Comparison of ENCODE assay signal across 8 mouse cellular contexts in the genomic region with DNA sequence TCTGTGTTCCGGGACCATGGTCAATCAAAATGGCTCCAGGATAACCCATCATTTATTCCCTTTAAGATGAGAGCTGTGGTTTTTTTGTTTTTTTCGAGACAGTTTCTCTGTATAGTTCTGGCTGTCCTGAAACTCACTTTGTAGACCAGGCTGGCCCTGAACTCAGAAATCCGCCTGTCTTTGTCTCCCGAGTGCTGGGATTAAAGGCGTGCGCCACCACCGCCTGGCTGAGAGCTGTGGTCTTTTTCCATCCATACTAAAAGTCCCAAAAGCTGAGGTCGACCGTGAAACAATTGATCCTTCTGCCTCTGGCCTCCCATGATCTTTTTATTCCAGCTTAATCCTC. TPM values are rescaled to one million over a fixed set of nuclear protein-coding genes. Genes with fewer than 3 reads are reported as not detected.
DNase-seq lines count a peak whose midpoint lies in the region; ATAC-seq lines count a peak whose summit lies in the region.

No protein-coding gene starts in this region.

- peak overlapping the region; percentile 60 for H3K4me2 ChIP-seq in lung, embryonic 15.5 days
- H3K4me2 ChIP-seq in embryonic facial prominence, embryonic 11.5 days (ENCODE audit: low read depth, low read length), result peak overlapping the region; percentile 52
- peak overlapping the region; percentile 75 for H3K4me2 ChIP-seq in hindbrain, embryonic 14.5 days (replicated peaks)

- H3K9ac ChIP-seq in lung, embryonic 15.5 days, result peak overlapping the region; percentile 98
- peak overlapping the region; percentile 94 for H3K9ac ChIP-seq in embryonic facial prominence, embryonic 11.5 days (replicated peaks; ENCODE audit: low read length)
- H3K9ac ChIP-seq in hindbrain, embryonic 14.5 days, result peak overlapping the region; percentile 100

- WGBS in lung, embryonic 15.5 days, result 7% methylated on average over 9 of the region's 9 CpGs
- 10% methylated on average over 9 of the region's 9 CpGs for WGBS in embryonic facial prominence, embryonic 11.5 days
- 5% methylated on average over 9 of the region's 9 CpGs for WGBS in hindbrain, embryonic 14.5 days
- 26% methylated on average over 9 of the region's 9 CpGs for WGBS in macrophage (ENCODE audit: missing documents)

- H3K79me2 ChIP-seq in macrophage (ENCODE audit: inconsistent target), result peaks cover 41% of the 10 kb centered on the region

- H3K9me3 ChIP-seq in lung, embryonic 15.5 days, result no peaks in the 10 kb centered on the region
- no peaks in the 10 kb centered on the region for H3K9me3 ChIP-seq in embryonic facial prominence, embryonic 11.5 days (replicated peaks; ENCODE audit: control insufficient read depth, low read length)
- H3K9me3 ChIP-seq in hindbrain, embryonic 14.5 days (ENCODE audit: control insufficient read depth, low read length), result no peaks in the 10 kb centered on the region

- H3K4me3 ChIP-seq in lung, embryonic 15.5 days, result peak overlapping the region; percentile 99
- H3K4me3 ChIP-seq in embryonic facial prominence, embryonic 11.5 days (ENCODE audit: low read depth, low read length), result peak overlapping the region; percentile 82
- peak overlapping the region; percentile 99 for H3K4me3 ChIP-seq in hindbrain, embryonic 14.5 days (replicated peaks; ENCODE audit: low read length)
- peak overlapping the region; percentile 59 for H3K4me3 ChIP-seq in macrophage (ENCODE audit: inconsistent target)

- H3K27me3 ChIP-seq in lung, embryonic 15.5 days, result no peaks in the 10 kb centered on the region
- no peaks in the 10 kb centered on the region for H3K27me3 ChIP-seq in embryonic facial prominence, embryonic 11.5 days (ENCODE audit: control insufficient read depth, insufficient read depth, low read length)
- H3K27me3 ChIP-seq in hindbrain, embryonic 14.5 days (ENCODE audit: control insufficient read depth, insufficient read depth, low read length), result no peaks in the 10 kb centered on the region

- no peak for ATAC-seq in lung, embryonic 15.5 days (ENCODE audit: borderline replicate concordance, extremely low read depth, low FRiP score, low TSS enrichment)
- no peak for ATAC-seq in embryonic facial prominence, embryonic 11.5 days (replicated peaks; ENCODE audit: insufficient number of reproducible peaks, low FRiP score, low TSS enrichment, low read depth)
- ATAC-seq in hindbrain, embryonic 14.5 days (ENCODE audit: low FRiP score), result no peak

- DNase-seq in lung, postnatal 36 days, result no peak
- DNase-seq in embryonic facial prominence, embryonic 11.5 days (ENCODE audit: low spot score), result peak; percentile 40
- DNase-seq in hindbrain, embryonic 14.5 days (ENCODE audit: low spot score), result no peak
- no peak for DNase-seq in right cerebral cortex, adult 2 months (ENCODE audit: low spot score in 2 of 2)
- DNase-seq in right cerebral cortex, postnatal 4 days, result no peak
- DNase-seq in gastrocnemius, postnatal 4 days (ENCODE audit: low spot score in 2 of 2), result no peak

- H3K36me3 ChIP-seq in lung, embryonic 15.5 days, result peaks cover 17% of the 10 kb centered on the region
- no peaks in the 10 kb centered on the region for H3K36me3 ChIP-seq in embryonic facial prominence, embryonic 11.5 days (replicated peaks; ENCODE audit: control insufficient read depth, insufficient read depth, low read depth, low read length)
- peaks cover 23% of the 10 kb centered on the region for H3K36me3 ChIP-seq in hindbrain, embryonic 14.5 days (replicated peaks; ENCODE audit: control insufficient read depth, insufficient read depth)
- peaks cover 19% of the 10 kb centered on the region; the same call in 1 of the 2 replicates for H3K36me3 ChIP-seq in macrophage (ENCODE audit: inconsistent target)

- peak overlapping the region; percentile 100 for H3K27ac ChIP-seq in lung, embryonic 15.5 days
- H3K27ac ChIP-seq in embryonic facial prominence, embryonic 11.5 days (replicated peaks; ENCODE audit: low read depth, low read length), result no peak overlapping the region
- H3K27ac ChIP-seq in hindbrain, embryonic 14.5 days, result peak overlapping the region; percentile 100
- peak overlapping the region; percentile 87 for H3K27ac ChIP-seq in macrophage

- peaks cover 26% of the 10 kb centered on the region for H3K4me1 ChIP-seq in lung, embryonic 15.5 days
- peaks cover 4% of the 10 kb centered on the region; the same call in 1 of the 2 replicates for H3K4me1 ChIP-seq in embryonic facial prominence, embryonic 11.5 days (ENCODE audit: control insufficient read depth, insufficient read depth, low read length)
- peaks cover 26% of the 10 kb centered on the region for H3K4me1 ChIP-seq in hindbrain, embryonic 14.5 days (replicated peaks; ENCODE audit: control insufficient read depth, insufficient read depth, low read length)

RNA-seq across cellular contexts. Expression of gene Ccnl1, which starts 0.8 kb away (rescaled TPM):
- 106 and 116 TPM in 2 replicates for polyA plus RNA-seq in lung, embryonic 15.5 days (2015; fragmentation: Nextera tagmentation; extraction: Ambion mirVana)
- 116 and 125 TPM in 2 replicates for polyA plus RNA-seq in embryonic facial prominence, embryonic 11.5 days (2014; fragmentation: Nextera tagmentation; extraction: Ambion mirVana)
- 73.5 and 77.1 TPM in 2 replicates for polyA plus RNA-seq in hindbrain, embryonic 14.5 days (2014; fragmentation: Nextera tagmentation; extraction: Ambion mirVana)
- 1,000 to 10,000 TPM in 21 of 26 experiments, 100 to 1,000 TPM in 5; 862 to 4,016 (median 1,637) TPM for total RNA-seq in macrophage (2018; cell fraction: chromatin; rRNA removed)
- total RNA-seq in macrophage (2018; cell fraction: cytosol; rRNA removed), result 100 to 1,000 TPM in 3 of 26 experiments, 10 to 100 TPM in 23; 25.5 to 128 (median 65.5) TPM
- total RNA-seq in macrophage (2018; cell fraction: nucleus; rRNA removed), result 1,000 to 10,000 TPM in 12 of 26 experiments, 100 to 1,000 TPM in 14; 362 to 2,858 (median 990) TPM
- polyA plus RNA-seq in macrophage (2018), result 45.8 to 98.1 TPM (median 64.9 TPM) in 3 replicates
- total RNA-seq in gastrocnemius, postnatal 4 days (2021), result 10 to 100 TPM; 35.7 to 54.3 TPM
